Mouse (Mus musculus): ENCODE results near the gene Fsd2.

Fsd2 gene

GRCm38 (mm10) chr7:81597660-81598059 lies 30.9 kb upstream of the Fsd2 start:
- H3K27me3 ChIP-seq (ENCODE audit: insufficient read depth, low read length) = no peaks in the 10 kb centered on the region
- peaks cover 14% of the 10 kb centered on the region for H3K4me1 ChIP-seq (replicated peaks; ENCODE audit: low read depth, low read length)
- peaks cover 64% of the 10 kb centered on the region for H3K9me3 ChIP-seq (ENCODE audit: low read length)
- no peak for TF ChIP-seq NANOG (IDR thresholded peaks at IDR 0.05; ENCODE audit: borderline replicate concordance, low read length)
- no peak for TF ChIP-seq POU5F1 (IDR thresholded peaks at IDR 0.05; ENCODE audit: borderline replicate concordance, low read length)
- no peak for TF ChIP-seq CTCF (conservative IDR thresholded peaks at IDR 0.05; ENCODE audit: low read length)
- no peak overlapping the region for H3K4me3 ChIP-seq (replicated peaks; ENCODE audit: low read length)
- H3K36me3 ChIP-seq (ENCODE audit: insufficient read depth, low read length) = peaks cover 62% of the 10 kb centered on the region

GRCm38 (mm10) chr7:81596086-81596485 lies 29.3 kb upstream of the Fsd2 start:
- TF ChIP-seq NANOG (IDR thresholded peaks at IDR 0.05; ENCODE audit: borderline replicate concordance, low read length) (no peak), CTCF (conservative IDR thresholded peaks at IDR 0.05; ENCODE audit: low read length) (no peak), POU5F1 (IDR thresholded peaks at IDR 0.05; ENCODE audit: borderline replicate concordance, low read length) (no peak)
- Histone ChIP-seq H3K9me3 (ENCODE audit: low read length) (peaks cover 79% of the 10 kb centered on the region), H3K4me1 (replicated peaks; ENCODE audit: low read depth, low read length) (peaks cover 14% of the 10 kb centered on the region), H3K36me3 (ENCODE audit: insufficient read depth, low read length) (peaks cover 78% of the 10 kb centered on the region), H3K4me3 (replicated peaks; ENCODE audit: low read length) (peak overlapping the region; percentile 26), H3K27me3 (ENCODE audit: insufficient read depth, low read length) (no peaks in the 10 kb centered on the region)

- peaks cover 87% of the 10 kb centered on the region for H3K36me3 ChIP-seq (ENCODE audit: insufficient read depth, low read length)
- H3K9me3 ChIP-seq (ENCODE audit: low read length) = peaks cover 89% of the 10 kb centered on the region
- H3K4me3 ChIP-seq (replicated peaks; ENCODE audit: low read length) = peak overlapping the region; percentile 26; the same call in 1 of the 2 replicates
- peaks cover 10% of the 10 kb centered on the region for H3K4me1 ChIP-seq (replicated peaks; ENCODE audit: low read depth, low read length)
- no peaks in the 10 kb centered on the region for H3K27me3 ChIP-seq (ENCODE audit: insufficient read depth, low read length)
- TF ChIP-seq POU5F1 (IDR thresholded peaks at IDR 0.05; ENCODE audit: borderline replicate concordance, low read length) = no peak
- no peak for TF ChIP-seq CTCF (conservative IDR thresholded peaks at IDR 0.05; ENCODE audit: low read length)
- no peak for TF ChIP-seq NANOG (IDR thresholded peaks at IDR 0.05; ENCODE audit: borderline replicate concordance, low read length)
Measured at GRCm38 (mm10) chr7:81595056-81595455, 28.3 kb upstream of the Fsd2 start.

- no peak overlapping the region for H3K4me3 ChIP-seq (replicated peaks; ENCODE audit: low read length)
- H3K27me3 ChIP-seq (ENCODE audit: insufficient read depth, low read length) = no peaks in the 10 kb centered on the region
- peaks cover 97% of the 10 kb centered on the region for H3K36me3 ChIP-seq (ENCODE audit: insufficient read depth, low read length)
- TF ChIP-seq NANOG (IDR thresholded peaks at IDR 0.05; ENCODE audit: borderline replicate concordance, low read length) (no peak), CTCF (conservative IDR thresholded peaks at IDR 0.05; ENCODE audit: low read length) (no peak), POU5F1 (IDR thresholded peaks at IDR 0.05; ENCODE audit: borderline replicate concordance, low read length) (no peak)
- no peaks in the 10 kb centered on the region for H3K4me1 ChIP-seq (replicated peaks; ENCODE audit: low read depth, low read length)
- peaks cover 85% of the 10 kb centered on the region for H3K9me3 ChIP-seq (ENCODE audit: low read length)
Measured at GRCm38 (mm10) chr7:81593387-81593786, 26.6 kb upstream of the Fsd2 start.

GRCm38 (mm10) chr7:81592686-81593085 lies 25.9 kb upstream of the Fsd2 start:
- H3K9me3 ChIP-seq (ENCODE audit: low read length) = peaks cover 78% of the 10 kb centered on the region
- no peaks in the 10 kb centered on the region for H3K4me1 ChIP-seq (replicated peaks; ENCODE audit: low read depth, low read length)
- no peaks in the 10 kb centered on the region for H3K27me3 ChIP-seq (ENCODE audit: insufficient read depth, low read length)
- no peak for TF ChIP-seq CTCF (conservative IDR thresholded peaks at IDR 0.05; ENCODE audit: low read length)
- TF ChIP-seq NANOG (IDR thresholded peaks at IDR 0.05; ENCODE audit: borderline replicate concordance, low read length) = no peak
- no peak for TF ChIP-seq POU5F1 (IDR thresholded peaks at IDR 0.05; ENCODE audit: borderline replicate concordance, low read length)
- H3K4me3 ChIP-seq (replicated peaks; ENCODE audit: low read length) = no peak overlapping the region
- H3K36me3 ChIP-seq (ENCODE audit: insufficient read depth, low read length) = peaks cover 95% of the 10 kb centered on the region

- H3K4me1 ChIP-seq (replicated peaks; ENCODE audit: low read depth, low read length) = no peaks in the 10 kb centered on the region
- peaks cover 67% of the 10 kb centered on the region for H3K36me3 ChIP-seq (ENCODE audit: insufficient read depth, low read length)
- no peak overlapping the region for H3K4me3 ChIP-seq (replicated peaks; ENCODE audit: low read length)
- no peaks in the 10 kb centered on the region for H3K27me3 ChIP-seq (ENCODE audit: insufficient read depth, low read length)
- H3K9me3 ChIP-seq (ENCODE audit: low read length) = peaks cover 24% of the 10 kb centered on the region; the same call in 1 of the 2 replicates
- TF ChIP-seq POU5F1 (IDR thresholded peaks at IDR 0.05; ENCODE audit: borderline replicate concordance, low read length) (no peak), CTCF (conservative IDR thresholded peaks at IDR 0.05; ENCODE audit: low read length) (no peak), NANOG (IDR thresholded peaks at IDR 0.05; ENCODE audit: borderline replicate concordance, low read length) (no peak)
Measured at GRCm38 (mm10) chr7:81587238-81587637, 20.5 kb upstream of the Fsd2 start.

- H3K4me3 ChIP-seq (replicated peaks; ENCODE audit: low read length) = no peak overlapping the region
- peaks cover 7% of the 10 kb centered on the region; the same call in 1 of the 2 replicates for H3K9me3 ChIP-seq (ENCODE audit: low read length)
- no peak for TF ChIP-seq POU5F1 (IDR thresholded peaks at IDR 0.05; ENCODE audit: borderline replicate concordance, low read length)
- no peak for TF ChIP-seq CTCF (conservative IDR thresholded peaks at IDR 0.05; ENCODE audit: low read length)
- TF ChIP-seq NANOG (IDR thresholded peaks at IDR 0.05; ENCODE audit: borderline replicate concordance, low read length) = no peak
- no peaks in the 10 kb centered on the region for H3K4me1 ChIP-seq (replicated peaks; ENCODE audit: low read depth, low read length)
- H3K36me3 ChIP-seq (ENCODE audit: insufficient read depth, low read length) = peaks cover 49% of the 10 kb centered on the region
- no peaks in the 10 kb centered on the region for H3K27me3 ChIP-seq (ENCODE audit: insufficient read depth, low read length)
Measured at GRCm38 (mm10) chr7:81585326-81585725, 18.6 kb upstream of the Fsd2 start.

GRCm38 (mm10) chr7:81583512-81583911 lies 16.8 kb upstream of the Fsd2 start:
- Histone ChIP-seq H3K9me3 (ENCODE audit: low read length) (no peaks in the 10 kb centered on the region), H3K36me3 (ENCODE audit: insufficient read depth, low read length) (peaks cover 34% of the 10 kb centered on the region), H3K4me3 (replicated peaks; ENCODE audit: low read length) (no peak overlapping the region), H3K4me1 (replicated peaks; ENCODE audit: low read depth, low read length) (no peaks in the 10 kb centered on the region), H3K27me3 (ENCODE audit: insufficient read depth, low read length) (no peaks in the 10 kb centered on the region)
- no peak for TF ChIP-seq POU5F1 (IDR thresholded peaks at IDR 0.05; ENCODE audit: borderline replicate concordance, low read length)
- TF ChIP-seq CTCF (conservative IDR thresholded peaks at IDR 0.05; ENCODE audit: low read length) = peak; percentile 19; the same call in 1 of the 2 replicates

GRCm38 (mm10) chr7:81579312-81579711 lies 12.6 kb upstream of the Fsd2 start:
- Histone ChIP-seq H3K36me3 (ENCODE audit: insufficient read depth, low read length) (peaks cover 31% of the 10 kb centered on the region), H3K4me3 (replicated peaks; ENCODE audit: low read length) (no peak overlapping the region), H3K27me3 (ENCODE audit: insufficient read depth, low read length) (no peaks in the 10 kb centered on the region), H3K9me3 (ENCODE audit: low read length) (no peaks in the 10 kb centered on the region), H3K4me1 (replicated peaks; ENCODE audit: low read depth, low read length) (no peaks in the 10 kb centered on the region)
- TF ChIP-seq CTCF (conservative IDR thresholded peaks at IDR 0.05; ENCODE audit: low read length) (no peak), NANOG (IDR thresholded peaks at IDR 0.05; ENCODE audit: borderline replicate concordance, low read length) (no peak), POU5F1 (IDR thresholded peaks at IDR 0.05; ENCODE audit: borderline replicate concordance, low read length) (no peak)
